Mouse (Mus musculus) right cerebral cortex, postnatal 25 days (tissue): ENCODE measurements around the gene Llgl1.

Source experiments
- DNase-seq: peaks from one replicate; pipeline ENCODE4 v3.0.0; 2022

The Llgl1 gene

GRCm38 (mm10) chr11:60727392-60728140 is 28.0 kb downstream of the Llgl1 start:
- no peak for DNase-seq

GRCm38 (mm10) chr11:60728260-60728761 is 28.8 kb downstream of the Llgl1 start, which contains the start of gene Mief2:
Gene Mief2 (plus strand): TSS chr11:60728398.
- peak; percentile 94 for DNase-seq

DNA sequence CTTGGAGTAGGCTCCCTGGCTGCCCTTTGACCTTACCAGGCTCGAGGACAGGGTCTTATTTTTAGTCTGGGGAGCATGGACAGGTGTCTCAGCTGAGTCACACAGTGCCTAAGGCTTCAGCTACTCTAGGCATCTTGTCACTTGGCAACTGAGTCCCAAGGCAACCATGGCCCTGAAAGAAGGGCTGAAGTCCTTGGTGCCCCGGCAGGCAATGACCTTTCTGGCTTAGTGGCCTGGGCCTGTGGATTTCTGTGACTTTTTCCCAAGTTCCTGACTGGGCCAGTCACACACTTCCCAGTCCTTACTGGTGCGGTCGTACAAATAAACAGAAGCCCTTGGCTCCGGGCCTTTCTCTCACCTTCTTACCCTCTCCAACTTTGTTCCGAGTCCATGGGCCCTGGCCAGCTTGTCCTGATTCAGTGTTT is 29.7 kb downstream of the Llgl1 start:
- DNase-seq = no peak

- no peak for DNase-seq
Observed at GRCm38 (mm10) chr11:60730169-60730568, 30.6 kb downstream of the Llgl1 start.

- no peak for DNase-seq
Observed at GRCm38 (mm10) chr11:60731251-60731650, 31.7 kb downstream of the Llgl1 start.

- no peak for DNase-seq
Observed at GRCm38 (mm10) chr11:60734206-60734605, 34.7 kb downstream of the Llgl1 start.

- no peak for DNase-seq
Observed at GRCm38 (mm10) chr11:60735191-60735590, 35.7 kb downstream of the Llgl1 start.

GRCm38 (mm10) chr11:60736491-60736890 is 37.0 kb downstream of the Llgl1 start:
- no peak for DNase-seq

DNA sequence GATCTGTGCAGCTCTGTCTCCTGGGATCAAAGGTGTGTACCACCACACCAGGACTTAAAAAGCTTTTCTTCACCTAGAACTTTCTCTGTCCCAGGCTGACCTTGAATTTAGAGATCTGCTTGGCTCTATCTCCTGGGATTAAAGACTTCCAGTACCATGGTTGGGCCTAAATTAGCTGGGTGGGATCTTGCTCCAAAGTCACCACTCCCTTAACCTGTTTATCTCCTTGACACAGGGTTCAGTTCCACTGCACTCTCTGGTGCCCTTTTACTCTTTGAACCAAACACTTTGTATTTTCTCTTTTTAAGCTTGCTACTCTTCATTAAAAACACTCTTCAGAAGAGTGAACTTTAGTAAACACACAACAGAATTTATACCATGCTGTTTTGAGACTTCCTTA is 37.9 kb downstream of the Llgl1 start:
- DNase-seq = no peak

GRCm38 (mm10) chr11:60740321-60740720 is 40.8 kb downstream of the Llgl1 start:
- DNase-seq = no peak

- DNase-seq = peak; percentile 13
Observed at GRCm38 (mm10) chr11:60755570-60755969, 56.0 kb downstream of the Llgl1 start.

GRCm38 (mm10) chr11:60761681-60762080 is 62.2 kb downstream of the Llgl1 start:
- no peak for DNase-seq
